Mouse (Mus musculus) kidney, adult 9 months (tissue): ENCODE data around the gene Btbd3.

Source experiments
- DNase-seq: peaks from one replicate; pipeline ENCODE4 v3.0.0; 2022

Gene Btbd3

DNA sequence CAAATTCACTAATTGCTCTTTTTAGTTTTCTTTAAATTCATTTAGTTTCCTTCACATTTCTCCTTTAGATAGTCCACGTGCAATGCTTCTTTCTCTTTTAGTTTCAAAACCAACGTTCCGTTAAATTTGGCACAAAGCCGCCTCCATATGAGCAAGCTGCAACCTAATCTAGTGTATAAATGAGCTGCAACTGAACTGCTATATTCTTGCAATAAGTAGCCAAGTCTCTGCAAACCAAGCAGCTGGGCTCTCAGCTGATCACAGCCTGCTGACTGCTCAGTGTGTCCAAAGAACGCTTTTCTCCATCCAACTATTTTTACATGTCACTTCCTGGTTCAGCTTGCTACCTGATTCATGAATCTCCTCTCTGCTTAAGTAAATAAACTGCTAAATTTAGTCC lies 295.2 kb downstream of the Btbd3 start:
- DNase-seq = peak; percentile 7

DNA sequence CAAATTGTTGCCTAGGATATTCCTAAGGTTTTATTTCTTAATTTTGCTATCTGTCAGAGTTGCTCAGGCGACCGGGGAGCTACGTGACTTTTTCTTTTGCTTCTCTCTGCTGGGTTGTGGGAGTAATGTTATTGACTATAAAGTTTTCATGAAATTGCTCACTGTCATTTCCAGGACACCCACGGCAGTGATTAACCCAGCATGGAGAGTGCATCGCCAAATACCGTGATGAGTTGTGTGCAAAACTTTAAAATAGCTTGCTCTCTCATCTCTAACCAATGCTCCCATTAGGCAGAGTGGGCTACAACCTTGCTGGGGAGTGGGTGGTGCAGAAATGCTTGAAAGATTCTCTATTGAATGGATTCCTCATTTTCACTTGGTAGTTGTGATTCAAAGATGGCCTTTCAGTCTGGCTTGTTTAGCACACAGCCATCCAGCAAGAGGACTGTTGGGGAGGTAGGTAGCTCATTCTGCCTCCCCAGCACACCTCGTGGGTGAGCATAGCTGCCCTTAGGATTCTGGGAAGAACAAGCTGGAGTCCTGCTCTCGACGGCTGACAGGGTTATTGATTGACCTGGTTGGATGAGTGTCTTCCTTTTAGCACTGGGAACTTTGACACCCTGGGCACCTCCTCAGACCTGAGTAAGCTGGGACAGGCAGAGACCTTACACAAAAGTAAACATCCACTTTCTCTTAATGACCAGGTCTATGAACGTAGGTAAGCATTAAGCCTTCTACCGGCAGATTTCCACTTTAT lies 298.9 kb downstream of the Btbd3 start:
- DNase-seq = peak; percentile 69

GRCm38 (mm10) chr2:138585930-138586329 lies 329.6 kb downstream of the Btbd3 start:
- no peak for DNase-seq

- DNase-seq = no peak
These were observed 331.0 kb downstream of the Btbd3 start for GRCm38 (mm10) chr2:138587335-138587734.

- DNase-seq = no peak
These were observed 331.6 kb downstream of the Btbd3 start for GRCm38 (mm10) chr2:138587795-138588545.

DNA sequence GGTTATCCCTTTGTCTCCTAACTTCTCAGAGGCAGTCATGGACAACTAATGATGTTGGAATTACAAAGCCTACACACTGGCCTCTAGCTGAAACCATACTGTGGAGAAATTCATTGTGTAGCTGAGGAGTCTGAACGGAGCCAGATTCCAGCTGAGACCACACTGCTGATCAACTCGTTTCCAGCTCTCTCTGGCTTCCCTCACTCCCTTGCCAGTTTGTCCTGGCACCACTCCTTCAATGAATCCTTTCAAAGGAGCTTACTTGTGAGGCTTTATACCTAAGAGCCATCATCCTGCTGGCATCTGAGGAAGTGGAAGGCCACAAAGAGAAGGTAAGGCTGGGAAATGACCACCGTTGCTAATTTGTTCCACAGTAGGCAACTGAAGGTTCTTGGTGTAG lies 332.7 kb downstream of the Btbd3 start:
- DNase-seq = no peak

DNA sequence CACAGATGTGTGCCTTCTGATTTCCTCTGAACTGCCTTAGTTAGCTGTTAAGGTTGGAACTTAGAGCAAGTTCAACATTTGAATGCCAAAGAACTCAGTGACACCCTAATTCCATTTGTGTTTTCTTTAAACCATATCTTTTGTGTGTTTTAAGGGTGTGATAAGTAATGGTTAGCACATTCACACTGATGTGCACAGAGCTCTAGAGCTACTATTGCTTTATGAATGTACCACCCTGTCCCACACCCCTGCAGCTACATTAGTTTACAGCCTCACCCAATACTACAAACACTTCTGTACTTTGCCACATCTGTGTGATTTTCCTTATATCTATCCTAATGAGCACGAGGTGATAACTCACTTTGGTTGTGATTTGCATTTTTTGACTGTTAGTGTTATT lies 333.9 kb downstream of the Btbd3 start:
- DNase-seq = no peak

GRCm38 (mm10) chr2:138612361-138612760 lies 356.0 kb downstream of the Btbd3 start:
- no peak for DNase-seq

DNA sequence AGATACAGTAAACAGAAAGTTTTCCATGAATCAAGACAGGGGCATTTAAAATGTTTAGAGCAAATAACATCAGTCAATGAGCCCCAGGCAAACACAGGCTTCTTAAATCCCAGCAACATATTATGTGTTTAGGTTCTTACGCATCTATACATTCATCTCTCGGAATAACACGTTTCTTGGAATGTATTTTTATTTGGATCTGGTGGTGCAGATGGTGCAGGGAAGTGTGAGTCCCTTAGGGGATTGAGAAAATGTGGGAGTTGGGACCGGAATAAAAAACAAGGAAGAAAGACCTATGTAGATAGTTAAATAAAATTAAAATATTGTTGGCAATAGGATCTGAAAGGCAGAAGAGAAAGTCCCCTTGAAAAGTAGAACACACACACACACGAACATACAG lies 361.1 kb downstream of the Btbd3 start:
- DNase-seq = no peak
